Mouse (Mus musculus): ENCODE results near the gene Stra6.

DNA sequence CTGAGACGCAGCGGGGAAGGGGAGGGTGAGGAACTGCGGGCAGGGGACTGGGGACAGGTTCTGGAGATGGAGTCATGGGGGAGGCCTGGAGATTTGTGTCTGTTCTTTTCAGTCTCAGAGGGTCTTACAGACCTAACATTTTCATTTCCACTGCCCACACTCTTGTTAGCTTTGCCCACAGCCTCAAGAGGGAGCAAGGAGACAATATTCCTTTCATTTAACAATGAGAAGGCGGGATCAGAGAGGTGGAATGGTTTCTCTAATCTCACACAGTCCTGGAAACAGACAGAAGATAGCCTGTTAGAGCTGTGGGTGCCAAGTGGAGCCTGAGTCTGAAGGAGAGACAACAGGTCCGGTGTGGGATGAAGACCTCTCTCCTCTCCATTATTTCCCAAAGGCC is 11.7 kb upstream of the Stra6 start:
- TF ChIP-seq EP300 (IDR thresholded peaks at IDR 0.05; ENCODE audit: low read depth) (no peak), CTCF (IDR thresholded peaks at IDR 0.05; ENCODE audit: low read depth) (no peak)

Measured in liver, embryonic 14.5 days (tissue).